Mouse (Mus musculus) ovary, postnatal 10 days (tissue): ENCODE measurements around the gene Tnrc18.
"Not testable (repeated sequence)": the region's sequence is repeated elsewhere in the genome, so short reads cannot be mapped to it uniquely, and the experiment has no call there.

Experiments
- DNase-seq: peaks from one replicate; pipeline ENCODE4 v3.0.0; 2022; ENCODE audit warnings: low spot score

Tnrc18 gene

GRCm38 (mm10) chr5:142817524-142818434 lies at the start of gene Tnrc18:
Gene Tnrc18, minus strand, starts transcription at chr5:142817662.
- DNase-seq: peak; percentile 99

GRCm38 (mm10) chr5:142857763-142858229 lies 40.3 kb upstream of the Tnrc18 start:
- no peak for DNase-seq

- DNase-seq: no peak
Observed at GRCm38 (mm10) chr5:142856408-142856807, 38.9 kb upstream of the Tnrc18 start.

DNA sequence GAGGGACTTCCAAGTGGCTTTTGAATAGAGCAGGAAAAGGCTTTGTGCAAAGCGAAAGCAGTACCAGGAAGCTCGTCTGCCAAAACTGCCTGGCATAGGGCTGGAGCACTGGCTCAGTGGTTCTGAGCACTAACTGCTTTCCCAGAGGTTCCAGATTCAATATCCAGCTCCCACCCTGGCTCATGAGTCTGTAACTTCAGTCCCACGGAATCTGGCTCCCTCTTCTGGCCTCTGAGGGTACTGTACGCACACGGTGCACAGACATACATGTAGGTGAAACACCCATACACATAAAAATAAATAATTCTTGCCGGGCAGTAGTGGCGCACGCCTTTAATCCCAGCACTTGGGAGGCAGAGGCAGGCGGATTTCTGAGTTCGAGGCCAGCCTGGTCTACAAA lies 37.4 kb upstream of the Tnrc18 start:
- DNase-seq: no peak

- no peak for DNase-seq
Observed at GRCm38 (mm10) chr5:142853585-142853984, 36.1 kb upstream of the Tnrc18 start.

GRCm38 (mm10) chr5:142851681-142852049 lies 34.2 kb upstream of the Tnrc18 start:
- no peak for DNase-seq

GRCm38 (mm10) chr5:142850916-142851680 lies 33.6 kb upstream of the Tnrc18 start:
- no peak for DNase-seq

GRCm38 (mm10) chr5:142850476-142850875 lies 33.0 kb upstream of the Tnrc18 start:
- no peak for DNase-seq

DNA sequence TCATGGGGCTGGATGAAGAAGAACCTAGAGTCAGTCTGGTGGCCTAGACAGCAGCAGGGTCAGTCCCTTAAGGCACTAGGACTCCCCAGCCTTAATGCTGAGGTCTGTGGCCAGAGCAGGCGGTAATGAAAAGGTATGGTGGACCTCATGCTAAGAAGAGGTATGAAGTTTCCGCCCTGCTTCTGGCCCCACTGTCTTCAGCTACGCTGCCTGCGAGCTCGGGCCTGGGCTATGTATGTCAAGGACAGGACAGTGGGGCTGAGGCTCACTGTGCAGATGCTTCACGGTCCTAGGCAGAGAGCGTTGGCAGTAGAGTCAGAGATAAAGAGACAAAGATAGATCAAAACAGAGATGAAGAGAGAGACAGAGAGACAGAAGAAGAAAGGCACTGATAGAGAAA lies 31.4 kb upstream of the Tnrc18 start:
- no peak for DNase-seq

DNA sequence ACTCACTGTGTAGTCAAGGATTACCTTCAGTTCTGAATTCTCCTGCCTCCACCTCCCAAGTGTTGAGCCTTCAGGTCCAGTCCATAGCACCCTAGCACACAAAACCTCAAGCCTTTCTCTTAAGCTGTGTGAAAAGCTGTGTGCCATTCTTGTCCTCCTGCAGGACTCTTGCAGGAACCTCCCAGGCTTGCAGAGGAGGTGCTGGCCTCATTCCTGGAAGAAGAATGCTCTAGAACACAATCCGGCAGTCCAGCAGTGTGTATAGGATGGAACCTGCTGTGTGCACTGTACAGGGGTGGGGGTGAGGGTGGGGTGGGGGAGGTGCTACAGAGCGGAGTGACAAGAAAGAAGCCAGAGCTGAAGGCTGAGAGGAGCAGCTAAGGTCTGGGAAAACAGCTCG lies 30.7 kb upstream of the Tnrc18 start:
- no peak for DNase-seq

DNA sequence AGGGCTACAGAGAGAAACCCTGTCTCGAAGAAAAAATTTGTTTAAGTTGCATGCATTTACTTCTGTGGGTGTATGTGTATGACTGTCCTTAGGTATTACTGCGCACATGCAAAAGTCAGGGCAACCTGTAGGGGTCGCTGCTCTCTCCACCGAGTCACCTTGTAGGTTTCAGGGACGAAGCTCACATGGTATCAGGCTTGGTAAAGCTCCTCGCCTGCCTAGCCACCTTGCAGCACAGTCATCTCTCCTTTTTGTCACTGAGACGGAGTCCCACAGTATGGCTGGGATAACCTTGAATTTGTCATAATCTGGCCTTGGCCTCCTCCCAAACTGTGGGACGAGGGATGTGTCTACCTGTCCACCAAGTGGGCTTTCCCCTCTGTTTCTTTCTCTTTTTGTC lies 27.0 kb upstream of the Tnrc18 start:
- DNase-seq: no peak

DNA sequence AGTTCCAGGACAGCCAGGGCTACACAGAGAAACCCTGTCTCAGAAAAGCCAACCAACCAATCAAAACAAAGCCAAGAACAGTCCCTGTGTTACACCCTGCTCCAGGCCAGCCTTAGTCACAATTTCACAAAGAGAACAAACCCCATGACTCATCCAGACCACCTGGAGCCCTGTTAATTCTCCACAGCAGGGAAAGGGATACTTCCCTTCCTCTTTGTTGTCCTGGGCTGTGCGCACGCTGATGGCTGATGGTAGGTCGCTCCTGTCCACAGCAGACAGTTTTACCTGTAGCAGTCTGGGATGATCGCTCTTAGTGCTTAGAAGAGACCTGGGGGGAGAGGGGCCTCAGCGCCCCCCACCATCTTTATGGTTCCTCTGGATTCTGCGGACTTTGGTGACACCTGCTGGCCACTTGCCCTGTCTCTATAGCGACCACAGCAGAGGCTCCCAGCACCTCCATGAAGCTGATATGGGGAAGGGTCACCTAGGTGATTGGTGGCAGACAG lies 24.7 kb upstream of the Tnrc18 start:
- no peak for DNase-seq

GRCm38 (mm10) chr5:142841372-142842136 lies 24.1 kb upstream of the Tnrc18 start:
- DNase-seq: no peak

GRCm38 (mm10) chr5:142837427-142837826 lies 20.0 kb upstream of the Tnrc18 start:
- DNase-seq: not testable (repeated sequence)

- no peak for DNase-seq
Observed at GRCm38 (mm10) chr5:142836891-142837290, 19.4 kb upstream of the Tnrc18 start.

- no peak for DNase-seq
Observed at GRCm38 (mm10) chr5:142833646-142834438, 16.4 kb upstream of the Tnrc18 start.

- no peak for DNase-seq
Observed at GRCm38 (mm10) chr5:142826131-142826530, 8.7 kb upstream of the Tnrc18 start.

- DNase-seq: no peak
Observed at GRCm38 (mm10) chr5:142825665-142826064, 8.2 kb upstream of the Tnrc18 start.

GRCm38 (mm10) chr5:142824091-142824490 lies 6.6 kb upstream of the Tnrc18 start:
- no peak for DNase-seq

GRCm38 (mm10) chr5:142823096-142824062 lies 5.9 kb upstream of the Tnrc18 start:
- DNase-seq: peak; percentile 79
